Mouse (Mus musculus): Measurements from ENCODE around the gene Bnip3. TPM values are rescaled to one million over a fixed set of nuclear protein-coding genes. Genes with fewer than 3 reads are reported as not detected.

The Bnip3 gene
- total RNA-seq, 2 experiments from 2014 or later, result 154 to 230 TPM

DNA sequence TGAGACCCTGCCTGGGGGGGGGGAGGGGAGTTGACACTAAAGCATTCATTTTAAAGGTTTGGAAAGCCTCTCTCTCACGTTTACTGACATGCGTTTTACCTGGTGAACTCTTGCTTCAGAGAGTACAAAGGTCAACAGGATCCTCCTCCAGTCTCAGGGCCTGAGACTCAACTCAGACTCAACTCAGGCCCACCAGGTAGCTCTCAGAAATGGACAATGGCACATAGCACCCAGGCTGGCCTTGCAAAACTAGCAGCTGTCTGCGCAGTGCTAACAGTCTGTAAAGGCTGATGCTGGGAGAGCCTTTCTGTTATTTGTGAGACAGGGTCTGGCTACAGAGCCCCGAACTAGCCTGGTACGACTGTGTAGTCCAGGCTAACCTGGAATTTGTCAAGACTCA, 1.3 kb downstream of the Bnip3 start:
- intact Hi-C loops (cut with DNase I), result no loop called here
- DNase-seq, result no peak

DNA sequence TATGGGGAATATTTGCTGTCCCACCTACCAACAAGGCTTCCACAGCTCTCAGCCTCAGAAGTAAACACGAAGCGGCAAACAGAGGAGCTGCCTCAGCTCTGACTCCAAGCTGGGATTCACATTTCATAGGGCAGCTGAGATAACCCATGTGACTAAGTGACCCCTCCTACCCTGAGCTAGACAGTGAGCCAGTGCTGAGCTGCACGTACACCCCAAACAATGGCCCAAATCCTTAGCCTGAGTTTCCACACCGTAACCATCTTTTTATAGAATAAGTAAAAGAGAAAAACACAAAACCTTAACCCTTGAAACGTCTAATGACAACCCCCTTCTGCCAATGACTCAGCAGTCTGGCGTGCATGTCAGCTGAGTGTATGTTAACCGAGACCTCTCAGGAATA, 2.3 kb downstream of the Bnip3 start:
- intact Hi-C loops (cut with DNase I), result no loop called here
- peak; percentile 34 to 36 for DNase-seq

DNA sequence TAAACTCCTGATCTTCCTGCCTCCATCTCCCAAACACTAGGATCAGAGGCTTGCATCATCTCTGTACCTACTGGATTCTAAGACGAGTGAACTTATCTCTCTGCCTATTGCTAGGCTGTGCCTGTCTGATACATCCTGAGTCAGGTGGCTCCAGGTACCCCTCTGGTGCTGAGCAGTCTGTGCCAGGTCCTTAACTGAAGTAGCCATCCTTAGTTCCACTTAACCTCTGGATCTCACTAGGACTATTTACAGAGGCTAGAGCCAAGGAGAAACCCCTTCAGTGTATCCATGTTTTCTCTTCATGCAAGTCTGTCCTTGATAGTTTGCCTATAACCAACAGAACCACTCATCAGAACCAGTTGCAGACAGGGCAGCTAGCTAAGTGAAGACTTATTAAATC, 2.9 kb downstream of the Bnip3 start:
- intact Hi-C loops (cut with DNase I), result no loop called here
- no peak for DNase-seq

DNA sequence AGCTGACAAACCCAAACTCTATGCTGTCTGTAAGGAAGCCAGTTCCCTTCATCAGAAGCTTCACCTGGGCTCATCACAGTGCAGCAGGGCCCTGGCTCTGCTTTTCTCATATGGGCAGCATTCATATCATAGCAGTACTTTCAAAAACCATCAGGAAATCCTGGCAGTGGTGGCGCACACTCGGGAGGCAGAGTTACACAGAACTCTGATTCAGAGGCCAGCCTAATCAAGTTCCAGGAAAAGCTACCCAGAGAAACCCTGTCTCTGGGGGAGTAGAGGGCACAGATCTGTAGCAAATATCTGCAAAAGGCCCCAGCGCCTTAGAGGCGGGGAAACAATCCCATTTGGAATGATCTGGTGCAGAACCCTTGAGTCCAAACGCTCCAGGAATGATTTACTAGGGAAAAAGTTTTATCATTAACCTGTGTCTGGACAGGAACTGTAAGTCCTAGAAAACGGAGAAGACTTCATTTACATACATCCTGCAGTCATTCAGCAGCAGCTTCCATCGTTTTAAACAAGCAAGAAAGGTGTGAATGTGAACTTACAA, 5.4 kb downstream of the Bnip3 start:
- DNase-seq, result no peak
- intact Hi-C loops (cut with DNase I), result no loop called here

DNA sequence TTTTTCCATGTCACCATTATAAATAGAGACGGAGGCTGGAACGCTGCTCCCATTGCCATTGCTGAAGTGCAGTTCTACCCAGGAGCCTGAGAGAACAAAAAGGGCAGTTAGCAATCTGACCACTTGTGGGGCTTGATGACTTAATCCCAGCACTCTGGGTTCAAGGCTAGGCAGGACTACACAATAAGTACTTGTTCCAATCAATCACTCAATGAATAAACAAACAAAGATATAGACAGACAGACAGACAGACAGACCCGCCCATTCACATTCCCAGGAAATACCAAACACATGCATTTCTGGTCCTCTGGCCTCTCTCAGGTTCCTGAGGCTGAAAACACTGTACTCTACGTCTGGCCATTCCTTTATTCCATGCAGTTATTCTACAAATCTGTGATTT, 10.6 kb downstream of the Bnip3 start:
- intact Hi-C loops (cut with DNase I), result no loop called here
- no peak for DNase-seq

DNA sequence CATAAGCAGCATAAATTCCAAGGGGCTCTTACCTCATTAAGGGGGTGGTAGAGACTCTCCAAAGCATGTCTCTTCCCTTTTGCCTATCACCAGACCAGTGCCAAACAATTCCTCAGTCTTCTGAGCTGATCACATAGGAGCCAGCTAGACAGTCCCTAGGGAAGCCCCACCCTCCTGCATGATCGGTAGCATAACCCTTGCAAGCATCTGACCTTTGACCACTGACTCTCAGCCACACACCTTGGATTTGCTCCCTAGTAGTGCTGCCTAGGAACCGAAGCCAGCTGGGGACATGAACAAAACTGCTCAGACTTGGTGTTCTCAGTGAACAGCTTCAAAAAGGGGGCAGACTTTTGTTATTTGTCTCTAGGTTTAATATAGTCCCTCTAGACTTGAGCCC, 11.2 kb downstream of the Bnip3 start:
- no peak for DNase-seq
- intact Hi-C loops (cut with DNase I), result no loop called here

DNA sequence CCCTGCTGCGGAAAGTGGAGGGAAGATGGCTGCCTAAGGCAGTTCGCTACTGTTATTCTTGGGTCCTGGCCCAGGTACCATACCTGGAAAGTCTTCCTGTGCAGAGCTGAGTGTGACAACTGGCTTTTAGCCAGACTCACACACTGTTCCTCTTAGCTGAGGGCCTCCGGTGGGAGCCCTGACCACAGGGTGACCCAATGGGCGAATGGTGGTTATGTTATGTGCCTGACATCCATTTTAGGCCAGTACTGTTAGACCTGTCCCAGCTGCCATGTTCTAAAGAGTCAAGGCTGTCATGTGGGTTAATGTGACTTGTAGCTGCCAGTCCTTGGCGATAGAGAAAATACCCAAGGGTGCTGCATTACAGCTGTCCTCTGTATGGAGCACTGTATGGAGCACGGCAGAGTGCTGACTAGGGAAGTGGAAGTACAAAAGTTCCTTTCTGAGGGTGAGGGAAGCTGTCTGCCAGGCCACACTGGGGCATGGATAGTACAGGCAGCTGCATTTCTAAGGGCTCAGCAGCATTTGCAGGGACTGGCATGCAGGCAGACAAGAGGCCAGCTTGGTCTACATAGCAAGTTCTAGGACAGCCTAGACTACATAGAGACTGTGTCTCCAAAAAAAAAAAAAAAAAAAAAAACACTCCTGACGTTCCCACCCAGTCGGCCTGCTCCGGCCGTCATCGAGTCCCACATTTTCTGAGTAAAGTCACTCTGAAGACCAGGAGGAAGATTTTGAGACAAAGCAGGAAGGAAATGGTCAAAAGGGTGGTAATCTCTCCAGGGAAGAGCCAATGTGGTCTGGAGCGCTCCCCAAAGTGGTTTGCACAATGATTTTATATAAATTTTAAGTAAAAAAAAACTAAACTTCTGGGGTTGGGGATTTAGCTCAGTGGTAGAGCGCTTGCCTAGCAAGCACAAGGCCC, 23.7 kb downstream of the Bnip3 start:
- DNase-seq, result no peak
- intact Hi-C loops (cut with DNase I), result no loop called here

DNA sequence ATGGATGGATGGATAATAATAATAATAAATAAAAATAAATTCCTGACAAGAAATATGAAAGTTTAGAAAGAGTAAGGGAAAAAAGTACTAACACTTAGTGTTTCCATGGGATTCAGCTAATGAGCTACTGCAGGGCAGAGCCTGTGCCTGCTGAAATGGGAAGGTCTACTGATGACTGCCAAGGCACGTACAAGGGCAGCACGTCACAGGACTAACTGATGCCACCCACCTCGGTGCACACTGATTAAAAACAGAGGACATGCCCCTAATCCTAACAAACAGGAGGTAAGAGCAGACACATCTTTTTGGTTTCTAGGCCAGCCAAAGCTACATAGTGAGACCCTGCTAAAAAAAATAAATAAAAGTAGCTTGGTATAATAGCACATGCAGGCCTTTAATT, 25.6 kb downstream of the Bnip3 start:
- no peak for DNase-seq
- intact Hi-C loops (cut with DNase I), result no loop called here

DNA sequence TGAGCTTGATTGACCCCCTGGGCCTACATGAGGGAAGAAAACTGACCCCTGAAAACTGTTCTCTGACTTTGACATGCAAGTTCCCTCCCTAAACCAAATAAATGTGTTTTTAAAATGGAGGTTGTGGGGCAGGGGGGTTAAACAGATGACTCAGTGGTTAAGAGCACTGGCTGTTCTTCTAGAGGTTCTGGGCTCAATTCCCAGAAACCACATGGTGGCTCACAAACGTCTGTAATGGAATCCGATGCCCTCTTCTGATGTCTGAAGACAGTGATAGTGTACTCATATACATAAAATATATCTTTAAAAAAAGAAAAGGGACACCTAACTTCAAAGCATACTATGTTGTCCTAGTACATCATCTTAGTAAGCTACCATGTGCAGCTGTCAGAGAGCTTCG, 34.3 kb downstream of the Bnip3 start:
- DNase-seq, result no peak
- intact Hi-C loops (cut with DNase I), result no loop called here

DNA sequence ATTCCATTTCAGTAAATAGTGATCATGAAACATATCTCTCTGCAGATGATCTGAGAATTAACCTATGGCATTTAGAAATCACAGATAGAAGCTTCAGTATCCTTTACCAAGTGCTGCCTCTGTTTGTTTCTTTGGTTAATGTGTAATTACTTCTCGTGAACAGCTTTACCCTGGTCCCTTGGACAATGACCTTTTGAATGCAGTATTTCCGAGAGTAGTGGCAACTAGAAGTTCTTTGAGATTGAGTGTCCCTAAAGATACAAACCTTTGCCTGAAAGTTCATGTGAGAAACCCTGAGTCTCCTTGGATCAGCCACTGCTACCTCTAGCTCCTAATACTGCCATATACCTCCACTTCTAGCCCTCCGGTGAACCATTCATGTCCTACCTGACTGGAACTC, 36.4 kb downstream of the Bnip3 start:
- intact Hi-C loops (cut with DNase I), result no loop called here

DNA sequence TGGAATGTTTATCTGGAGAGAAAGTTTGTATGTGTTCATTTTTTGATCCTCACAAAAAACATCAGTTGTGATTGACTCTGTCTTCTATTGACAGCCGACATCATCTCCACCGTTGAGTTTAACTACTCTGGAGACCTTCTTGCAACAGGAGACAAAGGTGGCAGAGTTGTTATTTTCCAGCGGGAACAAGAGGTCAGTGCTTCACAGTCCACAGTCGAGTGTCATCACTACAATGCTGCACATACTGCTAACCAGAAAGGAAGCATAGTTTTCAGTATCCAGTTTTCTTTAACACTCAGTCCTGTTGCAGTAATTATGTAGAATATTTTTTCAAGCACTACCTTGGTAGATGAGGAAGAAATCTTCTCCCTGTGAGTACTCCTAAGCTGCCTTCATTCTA, 41.0 kb downstream of the Bnip3 start:
- intact Hi-C loops (cut with DNase I), result no loop called here
- DNase-seq, result no peak

More for the DNA sequence above, 36.4 kb downstream of the Bnip3 start:
- DNase-seq, result no peak

DNA sequence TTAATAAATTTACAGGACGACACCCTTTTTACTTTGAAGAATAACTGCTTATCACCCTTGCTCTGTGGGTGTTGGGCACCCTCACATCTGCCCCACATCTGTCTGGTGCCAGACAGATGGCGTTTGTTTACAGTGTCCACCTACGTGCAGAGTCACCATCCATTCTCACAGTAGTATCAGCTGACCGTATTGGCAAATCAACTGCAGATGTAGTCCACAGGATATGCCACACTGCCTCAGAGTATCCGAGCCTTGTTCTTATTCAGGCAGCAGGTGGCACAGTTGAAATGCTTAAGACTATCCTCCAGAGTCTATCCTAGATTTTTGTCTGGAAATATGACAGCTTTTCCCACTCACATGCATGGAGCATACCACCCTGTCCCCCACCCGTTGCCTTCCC, 42.0 kb downstream of the Bnip3 start:
- DNase-seq, result no peak
- intact Hi-C loops (cut with DNase I), result no loop called here

DNA sequence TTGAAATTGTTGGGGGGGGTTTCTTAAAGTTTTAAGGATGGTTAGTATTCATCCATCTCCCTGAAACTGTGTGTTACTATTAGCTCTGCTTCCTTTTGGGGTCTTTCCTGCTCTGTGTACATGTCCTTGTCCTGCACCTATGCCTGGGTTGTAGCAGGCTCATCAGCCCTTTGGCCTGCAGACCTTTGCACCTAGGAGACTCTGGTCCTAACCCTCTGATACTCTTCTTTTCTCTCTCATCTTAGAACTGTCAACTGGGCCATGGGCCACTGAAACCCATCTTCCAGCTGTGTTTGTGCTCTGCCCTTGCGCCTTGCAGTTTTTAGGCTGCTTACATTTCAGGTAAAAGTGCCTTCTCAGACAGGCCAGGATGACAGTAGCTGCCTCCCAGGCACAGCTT, 44.5 kb downstream of the Bnip3 start:
- intact Hi-C loops (cut with DNase I), result no loop called here

DNA sequence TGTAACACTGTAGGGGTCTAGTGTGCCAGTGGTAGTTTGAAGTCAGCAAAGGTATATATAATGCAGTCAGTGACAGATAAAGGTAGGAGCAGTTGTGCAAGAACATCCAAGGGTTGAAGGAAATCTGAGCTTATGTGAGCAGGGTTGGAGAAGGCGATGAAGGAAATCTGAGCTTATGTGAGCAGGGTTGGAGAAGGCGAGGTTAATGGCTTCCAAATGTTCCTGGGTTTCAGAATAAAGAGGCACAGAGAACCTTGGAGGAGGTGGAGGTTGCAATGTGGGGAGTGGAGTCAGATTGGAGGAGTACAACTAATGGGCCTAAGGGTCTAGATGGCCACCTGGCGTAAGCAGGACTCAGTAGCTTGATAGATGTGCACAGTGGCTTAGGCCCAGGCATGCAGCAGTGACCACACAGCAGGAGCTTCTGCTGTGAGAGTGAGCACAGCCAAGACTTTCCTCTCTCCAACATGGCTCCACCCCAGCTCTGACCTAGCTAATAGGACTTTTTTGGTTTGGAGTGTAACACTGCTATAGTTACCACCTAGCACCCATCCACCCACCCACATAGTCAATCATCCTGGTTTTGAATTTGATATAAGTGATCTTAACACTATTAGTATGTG, 45.3 kb downstream of the Bnip3 start:
- intact Hi-C loops (cut with DNase I), result no loop called here
- DNase-seq, result no peak

More for the DNA sequence above, 44.5 kb downstream of the Bnip3 start:
- no peak for DNase-seq

DNA sequence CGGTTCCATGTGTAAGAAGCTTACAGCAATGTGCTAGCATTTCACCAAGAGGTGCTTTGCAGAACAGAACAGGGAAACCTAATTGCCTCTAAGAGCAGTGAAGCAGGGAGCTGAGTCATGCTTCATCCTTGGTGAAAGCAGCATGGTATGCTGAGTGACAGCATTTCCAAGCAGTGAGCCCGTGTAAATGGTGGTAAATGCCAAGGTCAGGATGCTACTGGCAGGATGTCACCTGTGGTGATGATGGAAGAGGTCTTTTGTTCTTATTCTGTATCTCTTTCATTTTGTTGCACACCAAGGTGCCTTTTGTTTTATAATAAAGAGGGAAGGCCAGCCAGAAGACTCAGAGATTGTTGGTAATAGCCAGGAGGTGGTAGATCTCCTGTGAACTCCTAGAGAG, 52.6 kb downstream of the Bnip3 start:
- no peak for DNase-seq
- intact Hi-C loops (cut with DNase I), result no loop called here

DNA sequence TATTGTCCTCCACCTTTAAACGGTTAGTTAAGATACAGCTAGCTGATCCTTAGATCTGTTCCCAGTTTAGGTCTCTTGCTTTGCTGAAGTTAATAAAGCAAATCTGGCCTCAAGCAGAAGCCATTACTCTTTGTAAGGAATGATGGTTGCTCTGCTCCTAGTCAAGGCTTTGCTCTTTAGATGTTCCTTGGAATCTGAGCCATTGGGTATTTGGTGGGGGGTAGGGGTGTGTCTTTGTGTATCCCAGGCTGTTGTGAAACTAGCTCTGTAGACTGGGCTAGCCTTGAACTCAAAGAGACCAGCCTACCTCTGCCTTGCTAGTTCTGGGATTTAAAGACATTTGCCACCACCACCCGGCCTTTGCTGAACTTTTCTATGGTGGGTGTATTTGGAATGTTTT, 55.1 kb downstream of the Bnip3 start:
- no peak for DNase-seq
- intact Hi-C loops (cut with DNase I), result no loop called here

DNA sequence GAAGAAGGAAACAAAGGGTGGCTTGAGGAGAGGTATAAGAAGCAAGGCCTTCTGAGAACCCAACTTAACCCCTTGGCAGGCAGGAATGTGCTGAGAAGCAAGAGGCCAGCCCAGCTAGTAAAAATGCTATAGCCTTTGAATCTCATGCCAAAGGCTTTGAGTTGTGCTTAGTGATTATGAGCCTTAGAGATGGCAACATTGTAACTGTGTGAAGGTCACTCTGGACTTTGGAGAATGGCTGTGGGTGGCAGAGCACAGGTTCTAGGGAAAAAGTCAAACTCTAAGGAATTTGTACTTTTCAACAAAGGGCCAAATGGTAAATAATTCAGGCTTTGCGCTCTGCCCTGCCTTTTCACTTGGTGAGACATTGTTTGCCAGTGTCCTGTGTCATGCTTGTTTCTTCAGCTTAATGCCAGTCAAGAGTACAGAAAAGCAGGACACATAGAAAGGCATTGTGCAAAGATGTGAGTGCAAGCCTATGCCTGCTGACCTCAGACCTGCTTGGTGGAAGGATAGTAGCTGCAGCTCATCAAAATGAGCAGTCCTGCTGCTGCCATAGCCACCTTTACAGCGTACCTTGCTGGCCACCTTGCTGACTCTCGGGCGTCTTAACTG, 55.8 kb downstream of the Bnip3 start:
- intact Hi-C loops (cut with DNase I), result no loop called here
- no peak for DNase-seq

DNA sequence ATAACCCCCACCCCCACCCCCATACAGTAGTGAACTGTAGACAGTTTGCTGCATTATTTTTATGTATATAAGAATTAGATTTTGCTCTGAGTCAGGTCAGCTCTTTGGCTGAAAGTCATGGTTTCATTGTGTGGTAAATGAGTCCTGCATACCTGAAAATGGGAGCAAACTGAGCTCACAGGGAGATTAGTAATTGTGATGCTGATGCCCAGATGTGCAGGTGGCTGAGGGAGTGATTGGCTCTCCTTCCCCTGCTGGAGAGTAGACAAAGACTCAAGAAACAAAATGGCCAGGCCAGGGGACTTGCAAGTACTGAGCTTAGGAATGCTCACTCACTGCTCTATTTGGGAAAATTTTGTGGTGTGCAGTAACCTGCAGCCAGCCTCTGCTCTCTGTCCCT, 59.2 kb downstream of the Bnip3 start:
- DNase-seq, result no peak
- intact Hi-C loops (cut with DNase I), result no loop called here

DNA sequence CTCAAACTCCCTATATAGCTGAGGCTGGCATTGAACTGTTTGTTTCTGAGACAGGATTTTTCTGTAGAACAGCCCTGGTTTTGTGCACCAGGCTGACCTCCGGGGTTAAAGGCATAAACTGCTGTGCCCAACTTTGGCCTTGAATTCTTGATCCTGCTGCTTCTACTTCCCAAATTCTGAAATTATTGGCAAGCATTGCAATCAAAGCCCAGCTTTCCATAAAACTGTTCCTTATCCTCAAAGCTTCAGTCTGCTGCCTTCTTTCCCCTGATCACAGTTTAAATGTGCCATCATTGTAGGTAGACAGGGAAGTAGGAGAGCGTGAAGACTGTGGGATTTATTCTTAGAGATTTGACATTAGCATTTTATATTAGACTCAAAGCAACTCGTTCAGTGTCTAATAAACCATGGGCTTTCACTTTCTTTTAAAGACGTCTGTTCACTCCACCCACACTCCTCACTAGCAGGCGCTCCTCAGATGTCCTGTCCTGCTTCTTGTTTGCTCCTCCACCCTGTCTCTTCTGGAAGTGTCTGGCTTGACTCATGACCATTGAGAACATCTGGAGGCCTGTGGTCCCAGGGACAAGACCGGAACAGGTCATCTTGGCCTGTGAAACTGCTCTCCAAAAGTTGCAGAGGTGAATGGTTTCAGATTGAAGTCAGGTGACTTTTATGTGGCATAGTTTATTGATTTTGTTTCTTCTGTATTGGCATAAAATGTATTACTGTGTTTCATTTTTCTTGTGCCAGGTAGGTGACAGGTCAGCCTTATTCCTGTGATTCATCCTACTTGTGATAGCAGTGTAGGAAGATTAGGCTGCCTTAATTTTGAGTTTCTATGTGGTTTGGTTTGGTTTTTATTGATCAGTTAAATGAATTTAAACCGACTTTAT, 61.0 kb downstream of the Bnip3 start:
- no peak for DNase-seq
- intact Hi-C loops (cut with DNase I), result no loop called here

DNA sequence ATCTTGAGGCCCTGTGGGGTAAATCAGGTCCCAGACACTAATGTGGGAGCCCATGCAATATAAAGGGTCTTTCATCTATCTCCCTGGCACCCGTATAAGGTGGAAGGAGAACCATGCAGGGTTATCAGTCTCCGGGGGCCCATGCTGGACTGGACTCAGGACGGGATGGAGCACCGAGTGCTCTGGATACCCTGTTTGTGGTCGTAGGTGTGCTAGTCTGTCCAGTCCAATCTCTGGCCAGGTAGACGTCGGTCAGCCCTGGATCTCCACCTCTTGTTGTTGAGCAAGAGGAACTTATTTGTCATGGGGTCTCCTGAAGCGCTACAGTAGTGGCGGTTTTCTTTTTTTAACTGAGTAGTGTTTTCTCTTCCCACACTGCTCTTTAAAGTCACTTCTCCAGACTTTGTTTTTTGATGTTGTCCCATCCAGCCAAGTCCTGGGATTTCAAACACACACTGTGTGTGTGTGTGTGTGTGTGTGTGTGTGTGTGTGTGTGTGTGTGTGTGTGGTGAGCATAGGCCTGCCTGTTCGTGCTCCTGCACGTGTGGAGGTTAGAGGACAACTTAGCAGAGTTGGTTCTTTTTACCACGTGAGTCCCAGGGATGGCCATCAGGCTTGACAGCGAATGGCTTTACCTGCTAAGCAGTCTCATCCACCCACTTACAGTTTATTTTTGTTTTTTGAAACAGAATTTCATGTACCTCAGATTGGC, 61.8 kb downstream of the Bnip3 start:
- no peak for DNase-seq
- intact Hi-C loops (cut with DNase I), result no loop called here

All from gastrocnemius, postnatal 36 days (tissue).